Mouse (Mus musculus): ENCODE data around the gene Ube2h.

Gene Ube2h

DNA sequence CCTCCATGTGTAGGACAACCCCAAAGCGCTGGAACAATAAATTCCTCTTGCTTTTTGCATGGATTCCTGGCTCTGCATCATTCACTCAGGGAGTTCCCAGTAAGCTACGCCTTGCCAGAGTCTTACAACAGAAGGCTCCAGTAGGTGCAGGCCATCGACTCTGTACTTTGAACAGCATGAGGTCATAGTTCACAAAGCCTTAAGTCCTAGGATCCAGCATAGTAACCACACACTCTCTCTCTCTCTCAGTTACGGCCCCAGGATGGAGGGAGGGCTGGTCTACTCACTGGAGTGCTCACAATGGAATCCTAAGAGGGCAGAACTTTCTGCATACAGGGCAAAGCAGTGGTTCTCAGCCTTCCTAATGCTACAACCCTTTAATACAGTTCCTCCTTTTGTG lies 95.5 kb downstream of the Ube2h start:
- in situ Hi-C loops (cut with MboI; ENCODE audit: unreplicated experiment in 2 of 2): loop anchor here (5.0 kb wide), 5 partner anchors 117 to 497 kb away; no protein-coding TSS in a partner anchor

DNA sequence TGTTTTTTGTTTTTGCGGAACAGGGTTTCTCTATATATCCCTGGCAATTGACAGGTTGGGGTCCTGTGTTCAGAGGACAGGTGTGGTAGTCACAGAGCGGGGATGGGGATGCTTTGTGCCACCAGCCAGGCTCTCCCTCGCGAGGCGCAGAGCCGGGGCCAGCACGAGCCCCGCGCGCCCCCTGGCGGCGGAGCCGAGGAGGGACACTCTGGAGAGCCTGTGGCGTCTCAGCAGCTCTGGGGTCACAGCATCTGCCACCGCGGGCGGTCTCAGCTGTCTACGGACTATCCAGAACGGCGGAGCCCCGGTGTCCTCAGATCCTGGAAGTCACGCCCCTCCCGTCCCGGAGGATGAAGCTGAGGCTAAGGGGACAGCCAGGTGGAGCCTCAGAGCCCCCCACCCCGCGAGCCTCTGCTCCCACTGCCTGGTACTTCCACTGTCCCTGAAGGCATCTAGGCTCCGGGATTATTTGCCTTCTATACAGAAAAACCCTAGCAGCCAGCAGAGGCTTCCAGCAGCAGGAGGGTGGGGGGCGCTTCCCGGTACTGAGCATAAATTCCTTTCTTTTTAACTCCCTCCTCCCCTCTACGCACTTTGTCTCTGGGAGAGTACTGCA lies 98.6 kb downstream of the Ube2h start:
- in situ Hi-C loops (cut with MboI; ENCODE audit: unreplicated experiment in 2 of 2): loop anchor here (5.0 kb wide), 5 partner anchors 113 to 493 kb away; no protein-coding TSS in a partner anchor

DNA sequence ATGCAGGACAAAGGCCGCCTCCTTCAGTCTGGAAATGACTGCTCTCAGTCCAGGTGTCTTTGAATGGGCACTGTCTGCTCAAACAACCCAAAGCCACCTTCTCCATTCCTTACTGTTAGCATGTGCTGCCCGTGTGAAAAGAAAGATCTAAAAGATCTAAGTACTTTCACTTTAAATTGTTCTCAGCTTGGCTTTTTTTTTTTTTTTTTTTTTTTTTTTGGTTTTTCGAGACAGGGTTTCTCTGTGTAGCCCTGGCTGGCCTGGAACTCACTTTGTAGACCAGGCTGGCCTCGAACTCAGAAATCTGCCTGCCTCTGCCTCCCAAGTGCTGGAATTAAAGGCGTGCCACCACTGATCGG lies 99.2 kb downstream of the Ube2h start:
- in situ Hi-C loops (cut with MboI; ENCODE audit: unreplicated experiment in 2 of 2): loop anchor here (5.0 kb wide), 5 partner anchors 113 to 493 kb away; no protein-coding TSS in a partner anchor

DNA sequence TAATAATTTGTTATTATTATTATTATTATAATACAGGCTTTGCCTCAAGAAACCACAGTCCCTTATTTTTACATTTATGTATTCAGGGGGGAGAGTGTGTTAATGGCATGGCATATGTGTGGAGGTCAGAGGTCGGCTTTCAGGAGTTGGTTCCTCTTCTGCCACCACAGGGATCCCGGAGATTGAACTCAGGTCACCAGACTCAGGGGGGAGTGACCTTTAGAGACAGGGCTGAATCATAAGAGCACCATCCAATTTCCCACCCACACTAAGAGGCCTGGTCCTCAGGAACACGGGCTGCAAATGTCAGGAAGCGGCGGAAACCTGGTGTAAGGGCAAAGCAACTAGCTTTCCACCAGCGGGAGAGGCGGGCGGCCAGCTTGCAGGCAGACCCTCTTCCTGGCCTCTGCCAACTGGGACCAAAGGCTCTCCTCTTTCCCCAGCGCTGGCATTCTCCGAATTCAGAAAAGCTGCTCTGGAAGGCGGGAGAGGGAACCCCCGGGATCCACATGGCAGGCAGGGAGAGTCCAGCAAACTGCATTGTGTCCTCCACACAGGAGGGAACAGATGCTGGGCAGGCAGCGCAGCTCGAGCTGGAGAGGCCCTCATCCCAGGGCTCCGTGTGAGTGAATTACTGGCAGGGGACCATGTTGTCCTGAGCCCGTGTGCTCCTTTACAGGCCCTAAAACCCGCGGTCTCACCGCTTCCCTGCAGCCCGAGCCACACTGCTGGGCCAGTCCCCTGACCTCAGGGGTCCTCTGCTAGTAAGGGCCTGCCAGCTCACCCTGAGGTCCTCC lies 99.8 kb downstream of the Ube2h start:
- in situ Hi-C loops (cut with MboI; ENCODE audit: unreplicated experiment in 2 of 2): loop anchor here (5.0 kb wide), 5 partner anchors 112 to 492 kb away; no protein-coding TSS in a partner anchor

DNA sequence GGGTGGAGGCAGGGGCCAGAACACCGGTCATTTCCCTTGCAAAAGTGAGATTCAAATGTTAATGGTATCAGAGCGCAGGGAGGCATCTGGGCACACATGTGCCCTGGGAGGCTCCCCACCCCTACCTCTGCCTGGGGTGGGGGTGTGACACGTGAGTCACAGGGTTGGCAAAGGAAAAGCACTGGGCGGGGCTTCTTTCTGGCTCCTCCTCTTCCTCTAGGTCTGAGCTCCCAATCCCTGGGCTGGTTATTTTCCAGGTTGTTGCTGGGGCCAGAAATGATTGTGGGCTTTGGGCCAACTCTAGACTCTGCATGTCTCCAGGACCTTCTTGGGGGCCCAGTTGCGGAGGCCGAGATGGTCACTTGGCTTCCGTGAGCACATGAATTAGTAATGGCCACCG lies 108.2 kb downstream of the Ube2h start:
- in situ Hi-C loops (cut with MboI; ENCODE audit: unreplicated experiment in 2 of 2): no loop called here

DNA sequence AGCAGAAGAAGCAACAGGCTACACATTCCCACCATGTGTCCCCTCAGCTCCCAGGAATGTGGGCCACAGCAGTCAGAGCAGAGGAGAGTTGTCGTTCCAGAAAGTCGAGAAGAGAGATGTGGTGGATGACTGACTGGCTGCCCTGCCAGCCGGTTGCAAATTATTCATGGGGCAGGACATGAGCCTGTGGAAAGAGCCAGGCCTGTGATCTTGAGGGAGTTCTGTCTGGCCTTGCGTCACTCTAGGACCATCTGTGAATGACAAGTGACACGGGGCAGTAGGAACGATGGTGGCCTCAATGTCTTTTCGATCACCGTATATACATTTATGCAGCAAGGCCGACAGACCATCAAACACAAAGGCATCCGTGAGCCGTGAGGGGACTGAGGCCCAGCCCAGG lies 108.7 kb downstream of the Ube2h start:
- in situ Hi-C loops (cut with MboI; ENCODE audit: unreplicated experiment in 2 of 2): no loop called here

DNA sequence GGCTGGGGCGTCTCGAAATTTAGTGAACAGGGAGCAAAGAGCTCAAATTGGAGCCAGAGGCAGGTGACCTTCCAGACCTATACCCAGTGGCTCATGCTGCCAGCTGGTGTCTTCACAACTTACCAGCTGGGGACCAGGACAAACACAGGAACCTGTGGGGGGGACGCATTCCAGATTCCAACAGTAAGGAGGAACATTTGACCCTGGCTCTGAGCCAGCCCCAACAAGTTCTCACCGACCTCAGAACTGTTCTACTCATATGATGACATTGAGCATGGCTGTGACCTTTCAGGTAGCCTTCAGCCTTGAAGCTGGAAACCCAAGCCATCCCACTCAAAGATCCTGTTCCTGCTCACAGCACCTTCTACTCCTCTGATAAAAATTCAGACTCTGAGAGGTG lies 120.7 kb downstream of the Ube2h start:
- in situ Hi-C loops (cut with MboI; ENCODE audit: unreplicated experiment in 2 of 2): no loop called here

DNA sequence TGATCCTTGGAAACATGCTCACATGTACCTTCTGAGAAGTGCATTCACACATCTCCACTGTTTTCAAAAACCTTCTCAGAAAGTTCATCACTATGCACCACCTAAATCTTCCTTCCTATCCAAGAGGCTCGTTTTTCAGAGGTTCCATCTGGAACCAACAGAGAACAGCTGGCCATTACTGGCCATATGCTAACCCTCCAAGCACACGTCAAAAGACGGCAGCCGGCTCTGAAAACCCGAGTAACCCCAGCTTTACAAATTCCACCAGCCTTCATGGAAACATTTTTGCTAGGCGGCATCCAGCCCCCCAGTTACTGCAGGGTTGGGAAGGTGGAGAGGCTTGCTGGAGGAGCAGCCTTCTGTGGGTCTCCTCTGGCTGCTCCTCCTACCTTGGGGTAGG lies 122.3 kb downstream of the Ube2h start:
- in situ Hi-C loops (cut with MboI; ENCODE audit: unreplicated experiment in 2 of 2): no loop called here

DNA sequence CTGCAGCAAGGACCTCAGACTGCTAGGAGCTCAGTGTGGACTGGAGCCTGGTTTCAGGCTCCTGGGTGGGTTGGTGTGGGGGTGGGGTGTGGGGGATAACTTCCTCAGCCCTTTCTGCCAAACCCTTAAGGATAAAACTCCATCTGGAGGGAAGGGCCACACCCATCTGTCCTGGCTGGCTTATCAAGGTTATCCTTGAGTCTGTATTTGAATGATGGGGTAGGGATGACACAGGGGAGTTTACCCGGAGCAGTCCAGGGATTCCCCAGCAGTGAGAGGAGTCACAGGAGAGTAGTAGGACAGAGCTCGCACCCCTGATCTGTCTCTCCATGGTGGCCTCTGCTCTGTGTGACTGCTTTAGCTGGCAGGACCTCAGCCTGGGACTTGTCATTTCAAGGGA lies 124.0 kb downstream of the Ube2h start:
- in situ Hi-C loops (cut with MboI; ENCODE audit: unreplicated experiment in 2 of 2): no loop called here

DNA sequence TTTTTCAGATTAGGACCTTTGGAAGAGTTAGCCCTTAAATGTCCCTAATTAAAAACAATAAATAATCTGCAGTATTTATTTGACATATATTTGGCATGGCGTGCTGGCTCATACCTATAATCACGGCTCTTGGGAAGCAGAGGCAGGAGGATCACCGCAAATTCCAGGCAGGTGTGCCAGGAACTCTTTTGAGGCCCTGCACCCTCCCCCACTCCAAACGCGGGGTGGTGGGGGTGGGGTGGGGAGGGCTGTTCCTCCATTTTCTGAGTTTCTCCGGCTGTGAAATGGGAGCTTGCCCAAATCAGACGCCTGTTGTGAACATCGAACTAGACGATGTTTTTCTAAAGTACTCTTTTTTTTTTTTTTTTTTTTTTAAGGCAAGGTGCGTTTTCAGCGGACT lies 125.3 kb downstream of the Ube2h start:
- in situ Hi-C loops (cut with MboI; ENCODE audit: unreplicated experiment in 2 of 2): no loop called here

DNA sequence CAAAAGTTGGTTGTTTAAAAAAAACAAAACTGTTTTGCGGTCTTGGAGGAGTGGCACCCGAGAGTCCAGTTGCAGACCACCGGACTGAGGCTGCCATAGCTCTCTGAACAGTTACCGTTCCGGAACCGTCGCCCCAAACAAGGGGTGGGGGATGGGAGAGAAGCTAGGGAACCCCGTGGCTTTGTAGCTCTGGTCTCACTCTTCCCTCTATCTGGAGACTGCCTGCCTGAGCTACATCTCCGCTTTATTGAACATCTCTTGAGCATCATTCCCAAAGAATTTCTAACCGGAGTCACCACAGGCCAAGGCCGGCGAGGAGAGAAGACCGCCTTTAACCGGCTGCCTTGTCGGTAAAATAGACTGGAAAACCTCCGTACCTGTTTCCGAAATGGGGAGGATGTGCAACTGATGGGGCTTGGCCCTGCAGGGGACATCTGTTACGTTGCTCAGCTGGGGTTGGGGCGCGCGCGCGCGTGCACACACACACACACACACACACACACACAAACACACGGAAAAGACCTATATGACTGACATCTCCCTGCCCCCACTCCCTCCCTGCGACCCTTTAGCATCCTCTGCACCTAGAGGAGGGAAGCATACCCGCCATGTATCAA lies 126.2 kb downstream of the Ube2h start:
- in situ Hi-C loops (cut with MboI; ENCODE audit: unreplicated experiment in 2 of 2): no loop called here

DNA sequence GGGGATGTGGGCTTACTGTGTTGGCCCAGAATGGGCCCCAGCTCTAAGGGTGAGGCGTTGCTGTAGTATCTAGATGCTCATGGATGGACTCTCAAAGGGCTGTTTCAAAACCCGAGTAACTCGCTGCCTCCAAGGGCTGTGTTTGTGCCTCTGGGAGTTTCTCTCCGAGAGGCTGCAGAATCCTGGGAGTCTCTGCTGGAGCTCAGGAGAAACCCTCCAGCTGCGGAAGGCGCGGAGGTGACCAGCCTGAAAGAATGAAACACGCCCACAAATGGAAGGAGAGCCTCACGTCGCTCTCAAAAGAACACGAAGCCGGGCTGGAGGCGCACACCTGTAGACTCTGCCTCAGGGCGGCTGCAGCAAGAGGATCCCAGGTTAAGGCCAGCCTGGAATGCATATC lies 127.0 kb downstream of the Ube2h start:
- in situ Hi-C loops (cut with MboI; ENCODE audit: unreplicated experiment in 2 of 2): no loop called here

DNA sequence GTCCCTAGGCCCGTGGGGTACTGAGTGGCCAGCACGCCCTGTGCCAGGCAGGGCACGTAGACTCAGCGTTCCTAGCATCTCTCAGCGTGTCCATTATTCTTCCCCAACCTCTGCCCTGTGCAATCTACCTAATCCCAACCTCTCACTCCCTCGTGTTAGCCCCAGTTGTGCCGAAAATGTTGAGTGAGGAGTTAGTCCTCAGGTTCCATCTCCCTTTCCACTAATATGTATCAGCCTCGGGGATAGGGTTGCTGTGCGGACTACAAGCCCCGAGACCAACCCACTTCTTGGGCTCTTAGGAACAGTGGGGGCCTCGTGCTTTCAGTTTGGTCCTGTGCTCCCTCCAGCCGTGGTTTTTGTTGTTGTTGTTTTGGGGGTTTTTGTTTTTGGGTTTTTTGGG lies 127.8 kb downstream of the Ube2h start:
- in situ Hi-C loops (cut with MboI; ENCODE audit: unreplicated experiment in 2 of 2): no loop called here

DNA sequence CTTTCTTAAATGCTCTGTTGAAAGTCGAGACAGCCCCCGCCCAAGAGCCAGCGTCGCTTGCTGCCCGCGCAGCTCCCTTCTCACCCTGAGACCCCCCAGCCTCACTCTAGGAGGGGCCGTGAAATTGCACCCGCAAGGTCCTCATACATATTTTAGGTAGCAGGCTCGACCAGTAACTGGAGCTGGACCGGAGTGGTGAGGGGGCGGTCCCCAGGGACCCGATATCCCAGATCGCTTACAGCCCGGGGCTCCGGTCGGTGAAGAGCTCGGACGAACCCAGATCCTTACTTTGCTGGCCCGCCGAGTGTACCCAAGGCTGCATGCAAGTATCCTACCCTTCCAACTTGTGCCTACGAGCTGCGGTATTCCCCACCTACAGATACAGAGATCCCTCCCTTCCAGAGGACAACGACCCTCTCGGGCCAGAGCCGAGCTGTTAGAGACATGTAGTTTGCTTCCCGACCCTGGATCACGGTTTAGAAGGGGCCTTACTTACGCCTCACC lies 128.4 kb downstream of the Ube2h start:
- in situ Hi-C loops (cut with MboI; ENCODE audit: unreplicated experiment in 2 of 2): no loop called here

DNA sequence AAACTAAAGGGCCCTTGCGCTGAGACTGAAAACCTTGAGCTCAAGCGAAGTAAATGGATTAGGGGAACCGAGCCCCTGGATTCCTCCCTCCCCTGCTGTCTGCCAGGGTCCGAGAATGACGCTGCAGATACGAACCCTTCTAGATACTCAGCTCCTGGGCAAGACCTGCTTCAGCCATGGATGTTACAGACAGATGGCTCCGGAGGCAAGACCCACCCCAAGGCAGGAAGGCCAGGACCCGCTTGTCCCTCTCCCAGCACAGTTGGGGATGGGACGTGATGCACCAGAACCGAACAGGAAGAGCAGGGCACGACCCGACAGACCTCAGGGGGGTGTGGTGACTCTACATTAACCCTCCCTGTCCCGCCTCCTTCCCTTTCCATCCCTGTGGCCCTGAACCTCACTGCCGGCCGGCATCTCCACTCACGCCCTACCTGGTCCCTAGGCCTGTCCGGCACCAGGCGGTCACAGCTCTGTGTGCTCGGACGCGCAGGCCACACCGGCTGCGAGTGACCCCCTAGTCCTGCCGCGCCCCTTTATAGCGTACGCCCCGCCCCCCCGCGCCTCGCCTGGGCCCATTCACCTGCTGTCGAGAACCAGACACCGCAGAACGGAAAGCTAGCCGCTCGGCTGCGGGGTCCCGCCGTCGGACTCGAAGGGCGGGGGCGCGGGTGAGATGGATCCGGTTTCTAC lies 129.0 kb downstream of the Ube2h start:
- in situ Hi-C loops (cut with MboI; ENCODE audit: unreplicated experiment in 2 of 2): no loop called here

DNA sequence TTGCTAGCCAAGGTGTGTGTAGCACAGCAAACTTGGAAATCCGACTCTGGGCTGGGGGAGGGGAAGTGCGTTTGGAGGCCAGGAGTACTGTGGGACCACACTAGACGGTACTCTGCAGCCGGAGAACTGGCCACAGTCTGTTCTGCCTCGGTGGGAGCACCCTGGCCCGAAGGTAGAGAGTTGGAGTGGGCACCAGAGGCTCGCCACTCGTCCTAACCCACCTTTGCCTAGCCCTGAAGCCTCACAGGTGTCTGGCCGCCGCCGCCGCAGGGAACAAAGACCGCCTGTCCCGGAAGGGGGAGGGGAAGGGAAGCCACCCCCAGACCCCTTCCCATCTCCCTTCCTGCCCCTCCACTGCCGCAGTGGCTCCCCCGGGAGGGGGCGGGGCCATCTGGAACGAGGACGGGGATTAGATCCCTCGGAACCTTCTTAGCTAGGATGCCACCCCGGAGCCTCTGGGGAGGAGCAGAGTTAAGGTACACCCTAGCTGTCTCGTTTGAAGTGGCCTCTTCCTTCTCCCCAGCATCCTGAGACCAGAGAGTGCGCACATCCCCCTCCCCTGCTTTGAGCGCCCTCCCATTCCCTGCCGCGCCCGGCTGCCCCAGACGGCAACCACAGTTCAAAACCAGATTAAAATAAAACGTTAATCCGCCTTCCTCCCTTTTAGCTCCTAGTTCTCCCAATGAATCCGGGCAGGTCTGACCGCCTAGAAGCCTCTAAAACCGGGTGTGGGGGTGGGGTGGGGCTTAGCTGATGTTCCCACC lies 129.7 kb downstream of the Ube2h start:
- in situ Hi-C loops (cut with MboI; ENCODE audit: unreplicated experiment in 2 of 2): no loop called here

DNA sequence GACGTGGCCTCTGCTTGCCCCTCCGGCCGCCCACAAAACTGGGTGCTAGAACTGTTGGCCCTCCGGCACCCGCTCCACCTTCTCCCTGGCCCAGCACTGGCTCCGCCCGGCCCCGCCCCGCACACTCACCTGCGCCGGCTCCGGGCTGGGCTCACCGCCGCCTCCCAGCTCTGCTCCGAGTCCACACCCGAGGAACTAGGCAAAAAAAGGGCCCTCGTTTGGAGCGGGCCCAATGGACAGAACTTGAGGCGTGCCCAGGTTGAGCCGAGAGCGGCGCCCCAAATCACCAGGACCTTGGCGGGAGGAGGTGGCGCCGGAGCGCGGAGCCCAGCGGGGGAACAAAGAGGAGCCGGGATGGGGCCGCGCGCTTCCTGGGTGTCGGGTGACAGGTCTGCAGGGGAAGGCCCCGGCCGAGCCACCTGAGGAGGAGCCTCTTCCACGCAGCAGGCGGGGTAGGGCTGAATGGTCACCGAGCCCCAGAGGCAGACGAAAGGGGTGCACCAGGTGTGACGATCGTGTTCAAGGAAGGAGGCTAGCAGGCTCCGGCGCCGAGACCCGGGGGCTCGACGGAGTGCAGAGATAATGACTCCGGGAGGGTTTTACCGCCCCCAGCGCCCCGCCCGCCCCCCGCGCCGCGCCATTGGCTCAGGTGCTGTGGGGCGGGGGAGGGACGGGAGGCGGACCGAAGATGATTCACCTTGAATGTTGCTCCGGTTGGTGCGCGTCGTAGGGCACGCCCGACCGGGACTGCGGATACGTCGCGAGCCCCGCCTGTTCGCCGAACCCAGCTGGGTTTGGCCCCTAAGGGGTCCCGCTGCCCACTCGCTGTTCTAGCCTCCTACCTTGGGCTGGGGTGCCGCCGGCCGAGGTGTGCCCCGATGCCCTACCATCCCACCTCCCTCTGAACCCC lies 130.5 kb downstream of the Ube2h start:
- in situ Hi-C loops (cut with MboI; ENCODE audit: unreplicated experiment in 2 of 2): no loop called here

DNA sequence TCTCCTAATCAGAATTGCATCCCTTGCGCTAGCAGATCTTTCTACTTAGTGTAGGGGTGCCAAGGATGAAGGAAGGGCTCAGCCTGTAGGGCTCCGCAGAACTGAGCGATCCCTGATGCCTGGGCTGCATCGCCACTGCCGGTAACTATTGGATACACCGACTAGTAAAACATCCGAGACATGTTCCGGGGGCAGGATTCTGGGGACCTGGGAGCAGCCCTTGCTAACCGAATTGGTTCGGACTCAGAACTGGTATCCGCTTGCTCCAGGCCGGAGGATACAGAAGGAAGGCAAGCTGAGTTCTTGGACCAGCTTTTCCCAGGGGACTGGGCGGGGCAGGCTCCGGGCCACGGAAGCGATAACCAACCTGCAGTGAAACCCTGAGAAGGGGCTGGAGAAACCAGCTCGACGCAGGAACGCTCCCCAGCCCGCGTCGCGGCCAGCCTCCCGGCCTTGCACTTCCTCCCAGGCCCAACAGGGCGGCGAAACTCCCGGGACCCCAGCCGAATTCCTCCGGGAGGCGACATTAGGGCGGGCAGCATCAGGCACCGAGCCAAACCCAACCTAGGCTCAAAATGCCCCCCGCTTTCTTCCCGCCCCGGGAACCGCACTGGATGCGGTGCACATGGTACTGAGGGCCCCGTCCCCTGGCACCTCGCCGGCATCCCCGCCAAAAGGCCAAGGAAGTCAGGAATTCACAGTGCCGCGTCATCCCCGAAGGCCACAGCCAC lies 131.4 kb downstream of the Ube2h start:
- in situ Hi-C loops (cut with MboI; ENCODE audit: unreplicated experiment in 2 of 2): no loop called here

DNA sequence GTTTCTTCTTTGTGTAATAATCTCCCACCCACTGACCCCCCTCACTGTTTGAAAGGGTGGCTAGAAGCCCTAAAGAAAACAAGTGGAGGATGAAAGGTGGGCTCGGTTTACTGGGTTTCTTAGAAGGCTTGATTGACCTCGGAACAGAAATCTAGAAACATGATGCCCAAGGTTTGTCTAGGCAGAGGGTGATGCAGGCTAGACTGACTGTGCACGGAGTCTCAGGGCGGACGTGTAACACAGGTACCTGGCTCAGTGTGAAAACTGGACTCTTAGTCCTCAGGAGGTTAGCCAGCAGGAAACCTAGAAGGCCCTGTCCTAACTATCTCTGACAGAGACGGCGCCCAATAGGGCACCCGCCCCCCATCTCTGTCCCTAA lies 131.9 kb downstream of the Ube2h start:
- in situ Hi-C loops (cut with MboI; ENCODE audit: unreplicated experiment in 2 of 2): no loop called here

Measured in v-Abl transformed pro-B cells (cell line).